Mouse (Mus musculus): Measurements from ENCODE around the gene Parg.
A peak's percentile ranks its signal among the peaks of the same experiment; 100 is the strongest.
"Not testable (repeated sequence)": the region's sequence is repeated elsewhere in the genome, so short reads cannot be mapped to it uniquely, and the experiment has no call there.

Parg gene

GRCm38 (mm10) chr14:32179393-32180195 is 22.2 kb upstream of the Parg start:
- no peak for DNase-seq (ENCODE audit: low read depth, low spot score)

- no peak for DNase-seq (ENCODE audit: low read depth, low spot score)
Observed at GRCm38 (mm10) chr14:32180861-32181260, 20.9 kb upstream of the Parg start.

- DNase-seq (ENCODE audit: low read depth, low spot score), result no peak
Observed at GRCm38 (mm10) chr14:32183846-32184245, 17.9 kb upstream of the Parg start.

GRCm38 (mm10) chr14:32190627-32191391 is 10.9 kb upstream of the Parg start:
- DNase-seq (ENCODE audit: low read depth, low spot score), result no peak

- no peak for DNase-seq (ENCODE audit: low read depth, low spot score)
Observed at GRCm38 (mm10) chr14:32191926-32192325, 9.8 kb upstream of the Parg start.

GRCm38 (mm10) chr14:32192437-32192836 is 9.3 kb upstream of the Parg start:
- DNase-seq (ENCODE audit: low read depth, low spot score), result peak; percentile 24

- DNase-seq (ENCODE audit: low read depth, low spot score), result not testable (repeated sequence)
Observed at GRCm38 (mm10) chr14:32193557-32193956, 8.2 kb upstream of the Parg start.

- DNase-seq (ENCODE audit: low read depth, low spot score), result peak; percentile 14
Observed at GRCm38 (mm10) chr14:32201354-32201753, 395 bp upstream of the Parg start.

GRCm38 (mm10) chr14:32226601-32227000 is 24.9 kb downstream of the Parg start:
- no peak for DNase-seq (ENCODE audit: low read depth, low spot score)

- DNase-seq (ENCODE audit: low read depth, low spot score), result peak; percentile 23
Observed at GRCm38 (mm10) chr14:32228996-32229395, 27.2 kb downstream of the Parg start.

- DNase-seq (ENCODE audit: low read depth, low spot score), result no peak
Observed at GRCm38 (mm10) chr14:32242401-32242800, 40.7 kb downstream of the Parg start.

- peak; percentile 13 for DNase-seq (ENCODE audit: low read depth, low spot score)
Observed at GRCm38 (mm10) chr14:32246019-32246418, 44.3 kb downstream of the Parg start.

GRCm38 (mm10) chr14:32249616-32250015 is 47.9 kb downstream of the Parg start:
- no peak for DNase-seq (ENCODE audit: low read depth, low spot score)

- DNase-seq (ENCODE audit: low read depth, low spot score), result no peak
Observed at GRCm38 (mm10) chr14:32260830-32261229, 59.1 kb downstream of the Parg start.

- no peak for DNase-seq (ENCODE audit: low read depth, low spot score)
Observed at GRCm38 (mm10) chr14:32261741-32262140, 60.0 kb downstream of the Parg start.

GRCm38 (mm10) chr14:32268999-32269398 is 67.2 kb downstream of the Parg start:
- no peak for DNase-seq (ENCODE audit: low read depth, low spot score)

- no peak for DNase-seq (ENCODE audit: low read depth, low spot score)
Observed at GRCm38 (mm10) chr14:32269589-32269988, 67.8 kb downstream of the Parg start.

GRCm38 (mm10) chr14:32301622-32302021 is 99.9 kb downstream of the Parg start:
- DNase-seq (ENCODE audit: low read depth, low spot score), result no peak

- no peak for DNase-seq (ENCODE audit: low read depth, low spot score)
Observed at GRCm38 (mm10) chr14:32302423-32302822, 100.7 kb downstream of the Parg start.

GRCm38 (mm10) chr14:32304921-32305320 is 103.2 kb downstream of the Parg start:
- DNase-seq (ENCODE audit: low read depth, low spot score), result no peak

GRCm38 (mm10) chr14:32309876-32310275 is 108.1 kb downstream of the Parg start:
- DNase-seq (ENCODE audit: low read depth, low spot score), result no peak

- DNase-seq (ENCODE audit: low read depth, low spot score), result no peak
Observed at GRCm38 (mm10) chr14:32311381-32312035, 109.8 kb downstream of the Parg start.

Measured in embryo, embryonic 11.5 days (tissue).